Comparison of ENCODE assay signal across 8 mouse cellular contexts in genomic region chrY:4150031-4150430, GRCm38 (mm10).
DNase-seq lines count a peak whose midpoint lies in the region; ATAC-seq and TF ChIP-seq lines count a peak whose summit lies in the region.
"Not testable (repeated sequence)": the region's sequence is repeated elsewhere in the genome, so short reads cannot be mapped to it uniquely, and the experiment has no call there.

No protein-coding gene starts in this region.

- H3K4me2 ChIP-seq in embryonic facial prominence, embryonic 14.5 days (ENCODE audit: low read depth, low read length); limb, embryonic 14.5 days (replicated peaks; ENCODE audit: low read depth, low read length, severe bottlenecking): not testable (repeated sequence)

- not testable (repeated sequence) for ATAC-seq in embryonic facial prominence, embryonic 14.5 days (ENCODE audit: low read depth); limb, embryonic 14.5 days (ENCODE audit: low FRiP score, low read depth)
- 0 out of 2 replicates have a peak, but pooled peaks have one; percentile 53 for ATAC-seq in monocyte, adult 5-6 weeks (replicated peaks; ENCODE audit: insufficient number of reproducible peaks, low FRiP score, low TSS enrichment, poor library complexity, severe bottlenecking)

- not testable (repeated sequence) for H3K4me3 ChIP-seq in embryonic facial prominence, embryonic 14.5 days (ENCODE audit: low read depth, low read length); hindbrain, embryonic 10.5 days; limb, embryonic 14.5 days (replicated peaks; ENCODE audit: low read length)

- DNase-seq in A20 (ENCODE audit: low read depth, low spot score) = peak; percentile 90
- peak; percentile 6 for DNase-seq in Muller cell, postnatal 12 days (ENCODE audit: inconsistent ontology term)
- peak; percentile 100 for DNase-seq in c-Kit-negative CD71-positive TER-119-positive erythroid progenitor cells, embryonic 14.5 days (ENCODE audit: low read depth, low spot score)
- peak; percentile 17 for DNase-seq in embryonic facial prominence, embryonic 14.5 days (ENCODE audit: low spot score)
- peak; percentile 4 for DNase-seq in hindbrain, embryonic 10.5 days (ENCODE audit: low spot score)
- peak; percentile 54 for DNase-seq in limb, embryonic 14.5 days (ENCODE audit: low spot score)
- DNase-seq in telencephalon, adult 2 months (ENCODE audit: low read depth, low spot score) = peak; percentile 72

- not testable (repeated sequence) for H3K27ac ChIP-seq in embryonic facial prominence, embryonic 14.5 days (replicated peaks; ENCODE audit: low read depth, low read length); hindbrain, embryonic 10.5 days; limb, embryonic 14.5 days (replicated peaks; ENCODE audit: low read depth, low read length)

- 90% methylated on average over 7 of the region's 9 CpGs for WGBS in embryonic facial prominence, embryonic 14.5 days
- WGBS in hindbrain, embryonic 10.5 days = 86% methylated on average over 7 of the region's 9 CpGs
- 91% methylated on average over 7 of the region's 9 CpGs for WGBS in limb, embryonic 14.5 days

- not testable (repeated sequence) for H3K4me1 ChIP-seq in embryonic facial prominence, embryonic 14.5 days (ENCODE audit: control insufficient read depth, insufficient read depth, low read length); hindbrain, embryonic 10.5 days (replicated peaks); limb, embryonic 14.5 days (ENCODE audit: control insufficient read depth, insufficient read depth, low read length)

- H3K9ac ChIP-seq in embryonic facial prominence, embryonic 14.5 days (ENCODE audit: low read depth, low read length); limb, embryonic 14.5 days (ENCODE audit: low read depth, low read length, severe bottlenecking): not testable (repeated sequence)

- H3K36me3 ChIP-seq in embryonic facial prominence, embryonic 14.5 days (ENCODE audit: control insufficient read depth, insufficient read depth, low read length); hindbrain, embryonic 10.5 days; limb, embryonic 14.5 days (ENCODE audit: control insufficient read depth, insufficient read depth, low read length): not testable (repeated sequence)

- not testable (repeated sequence) for H3K27me3 ChIP-seq in embryonic facial prominence, embryonic 14.5 days (replicated peaks; ENCODE audit: control insufficient read depth, insufficient read depth, low read length); hindbrain, embryonic 10.5 days (ENCODE audit: insufficient read depth, poor library complexity, severe bottlenecking); limb, embryonic 14.5 days (ENCODE audit: control insufficient read depth, insufficient read depth, low read length)

- TF ChIP-seq POLR2A in limb, embryonic 14.5 days (IDR thresholded peaks at IDR 0.05; ENCODE audit: borderline replicate concordance, extremely low read depth, insufficient read depth, insufficient read length) = not testable (repeated sequence)

- H3K9me3 ChIP-seq in embryonic facial prominence, embryonic 14.5 days (ENCODE audit: control insufficient read depth, low read length); hindbrain, embryonic 10.5 days; limb, embryonic 14.5 days (ENCODE audit: control insufficient read depth, low read length): not testable (repeated sequence)

Comparison
In these comparisons a context has a peak if more than half of its experiments do, and no peak if none do; other contexts are left out.
1. DNase-seq: peak in every context shown above with its lines; median percentile 100 in c-Kit-negative CD71-positive TER-119-positive erythroid progenitor cells, embryonic 14.5 days; 90 in A20; 72 in telencephalon, adult 2 months; 54 in limb, embryonic 14.5 days; 17 in embryonic facial prominence, embryonic 14.5 days; 6 in Muller cell, postnatal 12 days; 4 in hindbrain, embryonic 10.5 days.